Mouse (Mus musculus): ENCODE measurements around the gene Nit2. TPM values are rescaled to one million over a fixed set of nuclear protein-coding genes. Genes with fewer than 3 reads are reported as not detected.
A peak's percentile ranks its signal among the peaks of the same experiment; 100 is the strongest.

Nit2 gene
- polyA plus RNA-seq, 1 experiment from 2014 or later = 65.9 TPM

GRCm38 (mm10) chr16:57126268-57126667, 40.9 kb downstream of the Nit2 start:
- no peaks in the 10 kb centered on the region for H3K27me3 ChIP-seq (replicated peaks; ENCODE audit: control insufficient read depth, insufficient read depth, low read length)
- H3K27ac ChIP-seq (ENCODE audit: low read depth, low read length) = no peak overlapping the region
- WGBS = 61% methylated on average over 4 of the region's 4 CpGs
- no peak for DNase-seq (ENCODE audit: low spot score)
- peaks cover 12% of the 10 kb centered on the region for H3K4me1 ChIP-seq (replicated peaks; ENCODE audit: control insufficient read depth, insufficient read depth, low read length)
- H3K9me3 ChIP-seq (ENCODE audit: control insufficient read depth, low read length) = no peaks in the 10 kb centered on the region
- H3K9ac ChIP-seq (ENCODE audit: low read depth, low read length) = no peak overlapping the region
- no peak overlapping the region for H3K4me2 ChIP-seq
- no peak overlapping the region for H3K4me3 ChIP-seq (ENCODE audit: low read depth, low read length)
- H3K36me3 ChIP-seq (ENCODE audit: control insufficient read depth, insufficient read depth, low read length) = no peaks in the 10 kb centered on the region
- no peak for ATAC-seq (replicated peaks; ENCODE audit: low FRiP score)

GRCm38 (mm10) chr16:57122682-57123445, 44.3 kb downstream of the Nit2 start:
- peak overlapping the region; percentile 75 for H3K4me2 ChIP-seq
- peaks cover 12% of the 10 kb centered on the region for H3K4me1 ChIP-seq (replicated peaks; ENCODE audit: control insufficient read depth, insufficient read depth, low read length)
- no peak overlapping the region for H3K27ac ChIP-seq (ENCODE audit: low read depth, low read length)
- H3K36me3 ChIP-seq (ENCODE audit: control insufficient read depth, insufficient read depth, low read length) = no peaks in the 10 kb centered on the region
- no peaks in the 10 kb centered on the region for H3K27me3 ChIP-seq (replicated peaks; ENCODE audit: control insufficient read depth, insufficient read depth, low read length)
- 30% methylated on average over 6 of the region's 6 CpGs for WGBS
- peak overlapping the region; percentile 100 for H3K4me3 ChIP-seq (ENCODE audit: low read depth, low read length)
- ATAC-seq (replicated peaks; ENCODE audit: low FRiP score) (no peak), DNase-seq (ENCODE audit: low spot score) (no peak)
- peak overlapping the region; percentile 96 for H3K9ac ChIP-seq (ENCODE audit: low read depth, low read length)
- no peaks in the 10 kb centered on the region for H3K9me3 ChIP-seq (ENCODE audit: control insufficient read depth, low read length)

DNA sequence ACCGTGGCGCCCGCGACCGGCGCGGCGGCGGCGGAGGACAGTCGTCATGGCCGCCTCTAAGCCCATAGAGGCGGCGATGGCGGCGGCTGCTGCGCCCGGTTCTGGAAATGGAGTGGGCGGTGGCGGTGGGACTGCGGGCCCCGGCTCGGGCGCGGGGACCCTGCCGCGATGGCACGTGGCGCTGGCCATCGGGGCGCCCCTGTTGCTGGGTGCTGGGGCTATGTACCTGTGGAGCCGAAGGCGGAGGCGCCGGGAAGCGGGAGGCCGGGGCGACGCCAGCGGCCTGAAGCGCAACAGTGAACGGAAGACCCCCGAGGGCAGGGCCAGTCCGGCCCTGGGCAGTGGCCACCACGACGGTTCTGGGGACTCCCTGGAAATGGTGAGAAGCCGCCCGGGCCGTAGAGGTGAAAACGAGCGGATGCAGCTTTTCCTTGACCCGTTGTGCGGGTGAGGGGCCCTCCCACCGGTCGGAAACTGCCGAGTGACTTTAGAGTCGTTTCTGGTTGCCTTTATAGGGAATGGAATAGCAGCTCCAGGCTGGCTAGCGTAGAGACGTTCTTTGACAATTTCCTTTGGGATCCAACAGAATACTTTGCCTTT, 45.2 kb downstream of the Nit2 start:
- Histone ChIP-seq H3K4me1 (replicated peaks; ENCODE audit: control insufficient read depth, insufficient read depth, low read length) (peaks cover 12% of the 10 kb centered on the region), H3K4me3 (ENCODE audit: low read depth, low read length) (peak overlapping the region; percentile 100), H3K27me3 (replicated peaks; ENCODE audit: control insufficient read depth, insufficient read depth, low read length) (no peaks in the 10 kb centered on the region), H3K36me3 (ENCODE audit: control insufficient read depth, insufficient read depth, low read length) (no peaks in the 10 kb centered on the region), H3K9ac (ENCODE audit: low read depth, low read length) (peak overlapping the region; percentile 96), H3K27ac (ENCODE audit: low read depth, low read length) (peak overlapping the region; percentile 87), H3K4me2 (peak overlapping the region; percentile 75), H3K9me3 (ENCODE audit: control insufficient read depth, low read length) (no peaks in the 10 kb centered on the region)
- DNase-seq (ENCODE audit: low spot score) (peak; percentile 51), ATAC-seq (replicated peaks; ENCODE audit: low FRiP score) (peak; percentile 26)
- under 1% methylated on average over 58 of the region's 59 CpGs for WGBS

DNA sequence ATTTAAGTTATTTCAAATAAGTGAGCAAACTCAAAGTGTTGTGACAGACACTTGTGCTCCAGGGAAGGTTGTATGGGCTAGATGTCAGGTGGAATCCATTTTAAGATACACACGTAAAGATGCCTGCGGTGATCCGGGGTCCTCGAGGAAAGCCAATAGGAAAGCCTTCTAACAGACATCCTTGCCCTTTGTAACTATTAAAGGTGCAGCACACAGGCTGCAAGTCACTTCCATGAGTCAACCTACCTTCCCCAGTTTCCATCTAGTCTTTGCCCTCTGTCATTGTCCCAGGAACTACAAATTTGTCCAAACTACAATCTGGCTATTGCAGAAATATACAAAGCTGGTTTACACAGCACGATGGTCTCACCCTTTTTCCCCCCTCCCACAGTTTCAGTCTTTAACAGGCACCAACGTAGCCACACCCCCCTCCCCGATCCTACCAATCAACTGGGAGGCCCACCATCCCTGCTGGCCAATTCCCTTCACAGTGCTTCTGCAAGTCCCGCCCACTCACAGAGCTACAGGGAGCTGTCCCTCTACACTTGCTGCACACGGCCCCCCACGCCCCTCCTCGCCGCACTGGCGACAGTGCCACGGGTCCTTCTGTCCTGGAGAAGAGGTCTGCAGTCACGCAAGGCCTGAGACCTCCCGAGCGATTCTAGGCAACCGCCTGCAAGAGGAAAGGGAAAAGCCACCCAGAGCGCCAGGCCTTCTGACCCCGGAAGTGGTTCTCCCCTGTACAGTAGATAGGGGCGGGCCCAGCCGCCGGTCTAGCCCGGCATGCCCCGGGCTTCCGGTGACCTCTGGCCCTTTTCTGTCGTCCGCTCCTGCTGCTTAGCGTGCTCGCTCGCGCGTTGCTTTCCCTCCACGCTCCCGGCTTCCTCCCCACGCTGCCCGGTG, 46.0 kb downstream of the Nit2 start, which contains the start of gene Tomm70a:
Tomm70a (plus strand) TSS at position 791 of the 903 bp plus-strand sequence.
- peak; percentile 95 for DNase-seq (ENCODE audit: low spot score)
- ATAC-seq (replicated peaks; ENCODE audit: low FRiP score) = peak; percentile 98
- 0% methylated on average over 36 of the region's 37 CpGs for WGBS
- H3K27ac ChIP-seq (ENCODE audit: low read depth, low read length) = peak within 1 kb of the TSS; percentile 87
- H3K4me2 ChIP-seq = peak within 1 kb of the TSS; percentile 75
- H3K4me3 ChIP-seq (ENCODE audit: low read depth, low read length) = peak within 1 kb of the TSS; percentile 100
- no peaks in the 10 kb centered on the region for H3K27me3 ChIP-seq (replicated peaks; ENCODE audit: control insufficient read depth, insufficient read depth, low read length)
- no peaks in the 10 kb centered on the region for H3K36me3 ChIP-seq (ENCODE audit: control insufficient read depth, insufficient read depth, low read length)
- peaks cover 12% of the 10 kb centered on the region for H3K4me1 ChIP-seq (replicated peaks; ENCODE audit: control insufficient read depth, insufficient read depth, low read length)
- peak within 1 kb of the TSS; percentile 96 for H3K9ac ChIP-seq (ENCODE audit: low read depth, low read length)
- H3K9me3 ChIP-seq (ENCODE audit: control insufficient read depth, low read length) = no peaks in the 10 kb centered on the region

DNA sequence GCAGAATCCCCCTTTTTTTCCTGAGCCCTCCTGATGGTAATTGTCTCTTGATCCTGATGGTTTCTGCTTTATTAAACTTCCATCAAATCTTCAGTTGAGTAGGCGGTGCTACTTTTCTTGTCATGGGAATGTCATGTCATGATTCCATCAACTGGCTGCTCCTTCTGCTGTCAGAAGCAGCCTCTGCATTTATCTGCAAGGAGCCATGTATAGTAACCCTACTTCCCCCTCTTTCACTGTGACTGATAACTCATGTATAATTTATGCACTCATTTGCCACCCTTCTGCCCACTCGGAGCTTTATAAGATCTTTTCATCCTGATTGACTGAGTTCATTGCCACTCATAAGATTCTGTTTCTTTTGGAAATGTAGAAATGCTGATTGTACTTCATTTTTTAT, 49.6 kb downstream of the Nit2 start:
- Histone ChIP-seq H3K9ac (ENCODE audit: low read depth, low read length) (no peak overlapping the region), H3K27ac (ENCODE audit: low read depth, low read length) (no peak overlapping the region), H3K4me1 (replicated peaks; ENCODE audit: control insufficient read depth, insufficient read depth, low read length) (no peaks in the 10 kb centered on the region), H3K4me2 (no peak overlapping the region), H3K36me3 (ENCODE audit: control insufficient read depth, insufficient read depth, low read length) (no peaks in the 10 kb centered on the region), H3K27me3 (replicated peaks; ENCODE audit: control insufficient read depth, insufficient read depth, low read length) (no peaks in the 10 kb centered on the region), H3K9me3 (ENCODE audit: control insufficient read depth, low read length) (no peaks in the 10 kb centered on the region), H3K4me3 (ENCODE audit: low read depth, low read length) (no peak overlapping the region)
- no peak for ATAC-seq (replicated peaks; ENCODE audit: low FRiP score)
- no peak for DNase-seq (ENCODE audit: low spot score)
- WGBS = 70% methylated on average over 2 of the region's 2 CpGs

DNA sequence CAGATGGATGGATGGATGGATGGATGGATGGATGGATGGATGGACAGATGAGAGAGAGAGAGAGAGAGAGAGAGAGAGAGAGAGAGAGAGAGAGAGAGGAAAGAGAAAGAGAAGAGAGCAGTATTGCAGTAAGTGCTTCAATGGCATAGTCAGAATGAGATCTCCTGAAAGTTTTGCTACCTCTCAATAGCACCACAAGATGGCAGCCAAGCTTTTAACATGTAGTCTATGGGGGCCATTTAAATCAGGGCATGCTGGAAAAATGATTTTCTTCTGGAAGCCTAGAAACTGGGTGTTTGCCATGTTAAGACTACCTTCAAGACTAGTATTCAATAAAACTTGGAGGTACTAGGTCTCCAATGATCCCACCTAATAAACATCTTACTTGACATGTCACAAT, 51.1 kb downstream of the Nit2 start:
- Histone ChIP-seq H3K9me3 (ENCODE audit: control insufficient read depth, low read length) (no peaks in the 10 kb centered on the region), H3K27me3 (replicated peaks; ENCODE audit: control insufficient read depth, insufficient read depth, low read length) (no peaks in the 10 kb centered on the region), H3K4me2 (no peak overlapping the region), H3K9ac (ENCODE audit: low read depth, low read length) (no peak overlapping the region), H3K4me1 (replicated peaks; ENCODE audit: control insufficient read depth, insufficient read depth, low read length) (no peaks in the 10 kb centered on the region), H3K4me3 (ENCODE audit: low read depth, low read length) (no peak overlapping the region), H3K27ac (ENCODE audit: low read depth, low read length) (no peak overlapping the region), H3K36me3 (ENCODE audit: control insufficient read depth, insufficient read depth, low read length) (no peaks in the 10 kb centered on the region)
- DNase-seq (ENCODE audit: low spot score) = no peak
- no peak for ATAC-seq (replicated peaks; ENCODE audit: low FRiP score)

Other genes starting within 250 kb of the Nit2 start
- not detected in 2 replicates for gene Lnp1, start 239.3 kb downstream of the Nit2 start, polyA plus RNA-seq (2014; fragmentation: Nextera tagmentation; extraction: Ambion mirVana)
- not detected in 2 replicates for gene Tmem45a2, start 96.0 kb downstream of the Nit2 start, polyA plus RNA-seq (2014; fragmentation: Nextera tagmentation; extraction: Ambion mirVana)
- 66.9 and 76.4 TPM in 2 replicates for gene Tomm70a, start 45.6 kb downstream of the Nit2 start, polyA plus RNA-seq (2014; fragmentation: Nextera tagmentation; extraction: Ambion mirVana)
- gene Tbc1d23, start 64.2 kb upstream of the Nit2 start, polyA plus RNA-seq (2014; fragmentation: Nextera tagmentation; extraction: Ambion mirVana) = 13.4 and 14.2 TPM in 2 replicates
- 0.13 TPM in 1 of 2 replicates, not detected in the other for gene Tmem30c, start 125.5 kb upstream of the Nit2 start, polyA plus RNA-seq (2014; fragmentation: Nextera tagmentation; extraction: Ambion mirVana)
- 9.3 and 9.4 TPM in 2 replicates for gene Filip1l, start 185.8 kb upstream of the Nit2 start, polyA plus RNA-seq (2014; fragmentation: Nextera tagmentation; extraction: Ambion mirVana)